Mouse (Mus musculus) adrenal gland, adult 10 weeks (tissue): ENCODE results near the gene Khk. TPM values are rescaled to one million over a fixed set of nuclear protein-coding genes. Genes with fewer than 3 reads are reported as not detected.

Source experiments
- polyA plus RNA-seq: library from polyadenylated mRNA; stranded (reverse); fragments of 350-450 nt; fragmentation: Illumina TruSeq; extraction: RNeasy Lipid Tissue Mini Kit (QIAGEN cat#74804); gene quantifications from one replicate; pipeline ENCODE4 v1.2.3, GENCODE M21; 2014; ENCODE audit warnings: low read depth, low replicate concordance

Khk gene
- not detected for polyA plus RNA-seq

GRCm38 (mm10) chr5:30921256-30922033, at the start of gene Khk:
Gene Khk, plus strand, starts transcription at chr5:30921431.

GRCm38 (mm10) chr5:30888337-30889087, 32.7 kb upstream of the Khk start, which contains the start of gene Agbl5:
Gene Agbl5, plus strand, starts transcription at chr5:30888694.

GRCm38 (mm10) chr5:30907413-30908059, 13.7 kb upstream of the Khk start, which contains the start of gene Ost4:
Gene Ost4, minus strand, starts transcription at chr5:30907788.

DNA sequence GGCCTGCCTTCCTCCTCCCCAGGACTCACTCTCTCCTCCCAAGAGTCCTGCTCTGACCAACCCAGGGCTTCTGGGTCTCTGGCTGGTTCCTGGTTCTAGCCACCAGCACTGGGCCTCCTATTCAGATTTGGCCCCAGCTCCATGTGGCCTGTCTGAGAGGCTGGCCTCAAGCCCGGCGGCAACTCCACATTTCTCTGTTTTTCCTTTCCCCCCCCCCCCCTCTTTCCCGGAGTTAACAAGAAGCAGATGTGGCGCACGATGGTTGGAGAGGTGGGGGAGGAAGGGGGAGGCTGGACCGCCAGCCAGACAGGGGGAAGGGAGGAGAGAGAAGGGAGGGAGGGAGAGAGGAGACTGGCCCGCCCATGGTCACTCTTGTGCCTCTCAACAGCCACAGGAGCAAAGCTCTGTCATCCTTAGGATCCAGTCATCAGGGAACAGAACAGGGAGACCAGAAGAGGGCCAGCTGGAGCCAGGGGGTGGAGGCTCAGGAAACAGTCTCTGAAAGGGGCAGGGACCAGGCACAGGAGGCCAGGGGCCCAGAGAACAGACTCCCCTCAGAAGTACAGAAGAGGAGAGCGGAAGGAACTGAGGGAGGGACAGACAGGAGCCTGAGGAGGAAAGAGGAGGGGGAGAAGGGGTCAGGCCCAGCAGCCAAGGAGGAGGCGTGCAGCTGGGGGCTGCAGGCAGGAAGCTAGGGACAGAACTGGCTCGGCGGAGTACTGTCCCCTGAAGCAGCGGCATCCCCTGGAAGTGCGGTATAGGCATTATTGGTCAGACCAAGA, 8.0 kb upstream of the Khk start, which contains the start of gene Emilin1:
Gene Emilin1 (plus strand): TSS at position 343 of the 782 bp plus-strand sequence.

DNA sequence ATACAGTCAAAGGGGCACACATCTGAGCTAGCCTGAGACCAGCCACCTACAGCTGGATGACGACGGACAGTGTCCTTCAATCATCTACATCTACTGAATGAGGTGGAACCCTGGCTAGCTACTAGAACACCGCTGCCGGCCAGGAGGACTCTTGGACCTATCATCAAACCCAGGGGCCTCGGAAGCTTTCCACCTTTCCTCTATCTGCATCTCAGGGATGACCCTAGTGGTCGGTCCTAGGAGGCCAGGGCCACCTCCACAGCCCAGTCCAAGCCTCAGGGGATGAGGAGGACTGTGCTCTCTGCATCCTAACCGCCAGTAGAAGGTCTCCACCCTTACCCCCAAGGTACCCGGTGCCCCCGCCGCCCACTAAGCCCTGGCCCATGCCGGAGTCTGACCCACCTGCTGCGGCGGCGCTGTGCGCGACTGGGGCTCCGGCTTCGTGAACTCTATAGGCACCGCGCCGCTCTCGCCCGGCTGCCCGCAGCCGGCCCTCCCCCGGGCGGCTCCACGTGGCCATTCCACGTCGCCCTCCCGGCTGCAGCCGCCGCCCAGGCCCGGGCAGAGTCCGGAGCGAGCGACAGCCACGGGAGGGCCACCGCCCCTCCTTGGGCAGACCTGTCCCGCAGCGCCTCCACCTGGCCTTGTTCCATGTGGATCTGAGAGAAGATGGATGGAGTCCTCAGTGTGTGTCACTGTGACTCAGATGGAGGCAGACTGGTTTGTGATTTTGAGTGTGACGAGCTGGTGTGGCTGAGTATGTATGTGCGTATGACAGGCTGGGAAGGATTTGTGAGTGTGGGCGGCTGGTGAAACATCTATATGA, 23.9 kb downstream of the Khk start, which contains the start of gene Cgref1:
Gene Cgref1 (minus strand): TSS at position 636 of the 826 bp plus-strand sequence.

DNA sequence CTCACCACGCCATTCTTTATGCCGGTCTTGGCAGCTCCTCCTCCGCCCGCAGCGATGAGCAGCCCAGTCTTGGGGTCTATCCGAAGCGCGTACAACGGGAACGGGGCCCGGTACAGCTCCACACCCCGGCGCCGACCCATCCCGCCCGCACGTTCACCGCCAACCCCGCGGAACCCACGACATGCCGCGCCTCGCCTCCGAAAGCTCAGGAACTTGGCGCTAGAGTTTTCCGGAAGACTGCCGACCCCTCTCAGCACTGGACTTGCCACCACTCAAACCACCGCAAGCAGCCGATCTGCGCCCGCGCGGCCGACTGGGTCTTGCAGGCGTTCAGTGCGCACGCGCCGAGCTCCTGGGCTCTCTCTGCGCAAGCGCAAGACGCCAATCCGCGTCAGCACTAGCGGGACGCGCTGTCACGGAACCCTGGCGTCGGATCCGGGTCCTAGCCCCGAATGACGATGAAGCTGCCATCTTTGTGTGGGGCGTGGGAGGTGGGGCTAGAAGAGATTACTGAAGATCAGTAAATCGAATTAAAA, 38.8 kb downstream of the Khk start, which contains the start of gene Preb:
Gene Preb (minus strand): TSS at position 396 of the 536 bp plus-strand sequence.

DNA sequence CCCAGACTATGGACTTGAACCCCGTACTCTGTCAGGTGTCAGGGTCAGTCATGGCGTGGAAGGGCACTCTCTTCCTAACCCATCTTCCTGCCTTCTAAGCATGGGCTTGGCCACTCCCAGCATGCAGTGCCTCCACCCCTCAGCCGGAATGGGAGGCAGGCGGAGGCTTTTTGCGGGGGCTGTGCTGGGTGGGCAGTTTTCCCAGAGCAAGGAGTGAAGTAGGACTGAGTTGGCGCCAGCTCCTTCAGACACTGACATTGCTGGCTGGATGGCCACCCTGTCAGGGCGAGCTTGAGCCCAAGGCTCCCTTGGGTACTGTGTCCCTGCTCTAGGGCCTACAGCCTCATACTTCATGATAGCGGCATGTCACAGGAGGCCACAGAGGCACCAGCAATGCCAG, 47.2 kb downstream of the Khk start, which contains the start of gene Tcf23:
Gene Tcf23 (plus strand): TSS at position 247 of the 400 bp plus-strand sequence.

Other genes starting within 250 kb of the Khk start
- gene Dpysl5, start 209.9 kb upstream of the Khk start, polyA plus RNA-seq: not detected
- 37.1 TPM for gene Mapre3, start 106.8 kb upstream of the Khk start, polyA plus RNA-seq
- gene Tmem214, start 53.4 kb upstream of the Khk start, polyA plus RNA-seq: 15.0 TPM
- 2.1 TPM for gene Agbl5, start 32.7 kb upstream of the Khk start, polyA plus RNA-seq
- gene Ost4, start 13.6 kb upstream of the Khk start, polyA plus RNA-seq: 273 TPM
- gene Emilin1, start 8.0 kb upstream of the Khk start, polyA plus RNA-seq: not detected
- gene Cgref1, start 24.2 kb downstream of the Khk start, polyA plus RNA-seq: not detected
- 19.2 TPM for gene Preb, start 38.9 kb downstream of the Khk start, polyA plus RNA-seq
- 0.82 TPM for gene Tcf23, start 47.2 kb downstream of the Khk start, polyA plus RNA-seq
- gene Atraid, start 126.9 kb downstream of the Khk start, polyA plus RNA-seq: 125 TPM
- gene Slc5a6, start 127.5 kb downstream of the Khk start, polyA plus RNA-seq: 4.0 TPM
- gene Cad, start 133.3 kb downstream of the Khk start, polyA plus RNA-seq: 0.76 TPM
- not detected for gene Dnajc5g, start 184.9 kb downstream of the Khk start, polyA plus RNA-seq
- not detected for gene Slc30a3, start 186.8 kb downstream of the Khk start, polyA plus RNA-seq
- not detected for gene Trim54, start 195.3 kb downstream of the Khk start, polyA plus RNA-seq
- not detected for gene Ucn, start 217.4 kb downstream of the Khk start, polyA plus RNA-seq
- gene Mpv17, start 232.8 kb downstream of the Khk start, polyA plus RNA-seq: 88.7 TPM